Mouse (Mus musculus): Measurements from ENCODE around the gene Nagk.
A peak's percentile ranks its signal among the peaks of the same experiment; 100 is the strongest.
"Not testable (repeated sequence)": the region's sequence is repeated elsewhere in the genome, so short reads cannot be mapped to it uniquely, and the experiment has no call there.

Nagk gene

GRCm38 (mm10) chr6:83815801-83816200 is 21.0 kb downstream of the Nagk start:
- no peak for DNase-seq (ENCODE audit: low spot score in 2 of 2)

- no peak for DNase-seq (ENCODE audit: low spot score in 2 of 2)
Observed at GRCm38 (mm10) chr6:83818996-83819395, 24.2 kb downstream of the Nagk start.

DNA sequence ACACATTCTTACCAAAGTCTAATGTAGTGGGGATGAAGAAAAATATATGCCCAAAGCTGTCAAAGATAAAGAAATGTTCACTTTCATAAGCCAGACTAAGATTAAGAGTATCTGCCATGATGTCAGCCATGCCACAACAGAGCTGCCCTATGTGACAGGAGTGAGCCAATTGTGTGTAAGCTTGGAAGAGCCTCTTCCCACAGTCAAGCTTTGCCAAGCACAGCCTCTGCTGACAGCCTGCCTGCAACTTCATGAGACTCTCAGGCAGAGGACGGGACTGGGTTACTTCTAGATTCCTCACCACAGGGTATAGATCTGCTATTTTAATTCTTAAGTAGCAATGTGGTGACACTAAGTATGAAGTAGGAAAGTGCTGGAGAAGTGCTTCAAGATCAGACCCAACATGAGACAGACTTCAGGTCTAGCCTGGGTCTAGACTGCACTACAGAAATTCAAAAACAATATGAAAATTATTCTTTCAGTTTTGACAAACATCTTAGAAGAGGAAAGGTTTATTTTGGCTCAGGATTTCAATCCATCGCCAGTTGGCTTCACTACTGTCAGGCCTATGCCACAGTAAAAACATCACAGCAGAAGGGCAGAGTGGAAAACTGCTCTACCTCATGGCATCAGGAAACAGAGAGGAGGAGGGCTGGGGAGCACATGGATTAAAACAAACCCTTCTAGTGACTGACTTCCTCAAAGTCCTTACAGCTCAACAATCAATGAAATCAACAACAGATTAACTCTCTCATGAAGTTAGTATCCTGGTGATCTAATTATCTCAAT is 26.1 kb downstream of the Nagk start:
- DNase-seq (ENCODE audit: low spot score in 2 of 2), result no peak

DNA sequence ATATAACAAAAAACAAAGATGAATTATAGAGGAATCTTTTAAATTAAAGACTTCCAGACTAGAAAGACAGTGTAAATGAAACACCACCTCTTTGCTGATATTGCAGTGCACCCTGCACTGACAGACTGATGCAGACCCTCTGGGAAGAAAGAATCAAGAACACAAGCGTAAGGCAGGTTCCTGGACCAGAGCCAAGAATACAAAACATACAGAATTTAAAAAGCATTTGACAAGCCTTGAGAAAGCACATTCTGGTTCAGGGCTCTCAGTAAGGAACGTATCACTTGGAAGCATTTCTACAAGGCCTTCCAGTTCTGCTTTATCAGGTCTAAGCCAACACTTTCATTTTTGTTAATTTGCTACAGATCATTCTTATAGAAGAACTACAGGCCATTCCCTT is 27.1 kb downstream of the Nagk start:
- DNase-seq (ENCODE audit: low spot score in 2 of 2), result no peak

GRCm38 (mm10) chr6:83830941-83831605 is 36.3 kb downstream of the Nagk start:
- peak; percentile 18 to 32 for DNase-seq (ENCODE audit: low spot score in 2 of 2)

GRCm38 (mm10) chr6:83831606-83832123 is 36.9 kb downstream of the Nagk start, which contains the start of gene Paip2b:
Gene Paip2b (minus strand): TSS chr6:83831741.
- DNase-seq (ENCODE audit: low spot score in 2 of 2), result peak; percentile 98 to 99

GRCm38 (mm10) chr6:83832393-83832792 is 37.6 kb downstream of the Nagk start:
- DNase-seq (ENCODE audit: low spot score in 2 of 2), result not testable (repeated sequence)

GRCm38 (mm10) chr6:83836826-83837225 is 42.0 kb downstream of the Nagk start:
- DNase-seq (ENCODE audit: low spot score in 2 of 2), result no peak

DNA sequence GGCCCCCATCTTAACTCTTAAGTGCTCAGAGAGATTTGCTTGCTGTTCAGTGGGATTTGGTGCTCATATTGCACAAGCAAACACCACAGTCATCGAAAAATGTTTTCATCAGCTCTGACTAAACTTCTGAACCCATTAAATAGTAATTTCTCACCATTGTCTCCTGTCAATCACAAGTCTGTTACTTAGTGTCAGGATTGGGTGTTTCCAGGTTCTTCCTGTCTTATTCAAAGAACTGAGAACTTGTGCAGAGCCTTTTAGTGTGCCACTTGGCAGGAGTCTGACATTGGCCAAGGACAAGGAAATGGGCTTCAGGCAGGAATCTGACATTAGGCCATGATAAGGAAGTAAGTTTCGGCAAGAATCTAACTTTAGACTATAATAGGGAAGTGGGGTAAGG is 43.3 kb downstream of the Nagk start:
- no peak for DNase-seq (ENCODE audit: low spot score in 2 of 2)

- DNase-seq (ENCODE audit: low spot score in 2 of 2), result no peak
Observed at GRCm38 (mm10) chr6:83840086-83840485, 45.3 kb downstream of the Nagk start.

DNA sequence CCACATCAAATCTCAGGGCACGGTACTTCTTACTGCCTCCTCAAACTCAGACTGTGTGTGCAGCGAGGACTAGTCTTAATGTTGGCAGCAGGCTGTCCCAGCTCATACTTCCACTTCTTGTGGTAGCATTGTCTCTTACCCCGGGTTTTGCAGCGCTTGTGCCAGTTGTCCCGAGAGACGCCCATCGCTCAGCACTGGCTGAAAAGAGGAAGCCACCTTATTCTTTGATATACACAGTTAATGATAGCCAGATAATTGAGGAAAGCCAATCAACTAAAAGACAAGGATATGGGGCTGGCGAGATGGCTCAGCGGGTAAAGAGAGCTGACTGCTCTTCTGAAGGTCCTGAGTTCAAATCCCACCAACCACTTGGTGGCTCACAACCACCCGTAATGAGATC is 50.1 kb downstream of the Nagk start:
- DNase-seq (ENCODE audit: low spot score in 2 of 2), result no peak

GRCm38 (mm10) chr6:83846141-83846540 is 51.4 kb downstream of the Nagk start:
- DNase-seq (ENCODE audit: low spot score in 2 of 2), result no peak

DNA sequence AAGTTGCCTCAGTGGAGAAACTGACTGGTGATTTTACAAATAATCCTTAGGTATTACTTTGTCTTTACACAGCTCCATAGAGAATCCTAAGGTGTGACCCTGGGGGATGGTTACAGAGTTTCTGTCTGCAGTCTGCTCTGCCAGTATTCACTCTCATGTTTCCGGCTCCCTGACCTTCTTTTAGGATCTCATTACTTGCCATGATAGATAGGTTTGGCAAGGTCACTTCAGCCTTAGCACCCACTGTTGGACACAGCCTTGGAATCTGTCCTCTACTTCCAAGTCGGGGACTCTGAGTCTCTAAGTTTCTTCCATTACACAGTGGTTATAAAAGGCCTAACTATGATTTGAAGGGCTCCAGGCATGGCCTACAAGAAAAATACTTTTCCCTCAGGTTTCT is 54.7 kb downstream of the Nagk start:
- no peak for DNase-seq (ENCODE audit: low spot score in 2 of 2)

Measured in right cerebral cortex, adult 2 months (tissue).